Comparison of ENCODE assay signal across 31 mouse cellular contexts in the genomic region with DNA sequence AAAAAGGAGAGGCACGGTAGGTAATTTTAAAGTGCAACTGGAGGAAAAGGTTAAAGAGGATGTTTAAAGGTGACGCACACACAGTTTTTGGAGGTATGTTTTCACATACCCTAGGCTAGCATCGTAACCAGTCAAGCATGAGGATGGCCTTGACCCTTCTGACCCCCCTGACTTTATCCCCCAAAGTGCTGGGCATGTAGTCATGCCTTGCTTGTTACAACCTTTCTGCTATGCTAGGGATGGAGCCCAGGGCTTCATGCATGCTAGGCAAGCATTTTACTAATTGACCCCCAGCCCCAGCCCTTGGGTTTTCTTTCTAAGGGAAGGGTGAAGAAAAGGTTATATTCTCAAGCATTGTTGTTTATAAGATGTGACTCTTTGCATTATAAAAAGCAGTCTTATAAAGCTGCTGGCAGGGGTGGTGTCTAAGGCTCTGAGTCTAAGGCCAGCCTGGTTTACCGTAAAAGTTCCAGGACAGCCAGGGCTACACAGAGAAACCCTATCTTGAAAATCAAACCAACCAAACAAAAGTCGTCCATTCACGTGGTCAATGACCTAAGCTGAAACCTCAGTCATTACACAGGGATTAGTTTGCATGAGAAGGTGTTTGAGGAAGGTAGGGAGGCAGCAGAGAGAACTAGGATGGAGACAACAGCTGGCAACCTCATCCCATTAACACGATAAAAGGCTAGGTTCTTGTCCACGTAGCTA. TPM values are rescaled to one million over a fixed set of nuclear protein-coding genes. Genes with fewer than 3 reads are reported as not detected.
DNase-seq lines count a peak whose midpoint lies in the region; ATAC-seq and TF ChIP-seq lines count a peak whose summit lies in the region.
"Had no signal": no experiment of that assay in that cellular context is flagged by ENCODE, and none has a peak within 500 bp of the region (broad histone marks: within the 10 kb centered on the region; RNA-seq: fewer than 3 reads in every experiment).

No protein-coding gene starts in this region.

- no peak for TF ChIP-seq EP300 in liver, postnatal 0 days (IDR thresholded peaks at IDR 0.05; ENCODE audit: low read depth)

- H3K4me1 ChIP-seq in kidney, embryonic 16.5 days (ENCODE audit: insufficient read depth, low read length) = peaks cover 23% of the 10 kb centered on the region
- H3K4me1 ChIP-seq in liver, postnatal 0 days (ENCODE audit: insufficient read depth) = peaks cover 4% of the 10 kb centered on the region; the same call in 1 of the 2 replicates
- H3K4me1 ChIP-seq in lung, adult 2 months (ENCODE audit: control insufficient read depth, insufficient read depth, low read length) = peaks cover 3% of the 10 kb centered on the region; the same call in 1 of the 2 replicates
- H3K4me1 ChIP-seq: limb, embryonic 10.5 days; limb, embryonic 15.5 days had no signal

- H3K36me3 ChIP-seq in kidney, embryonic 16.5 days (ENCODE audit: insufficient read depth, low read length) = no peaks in the 10 kb centered on the region
- H3K36me3 ChIP-seq in liver, postnatal 0 days (replicated peaks; ENCODE audit: insufficient read depth, low read length) = no peaks in the 10 kb centered on the region
- H3K36me3 ChIP-seq: limb, embryonic 10.5 days; limb, embryonic 15.5 days; midbrain, embryonic 12.5 days; neural tube, embryonic 13.5 days had no signal

- TF ChIP-seq POLR2A in lung, adult 2 months (IDR thresholded peaks at IDR 0.05; ENCODE audit: borderline replicate concordance, extremely low read depth, low read depth, low read length) = no peak

- no peak overlapping the region for H3K4me3 ChIP-seq in kidney, embryonic 16.5 days (ENCODE audit: low read length)
- H3K4me3 ChIP-seq in liver, postnatal 0 days (ENCODE audit: low read depth, low read length) = no peak overlapping the region
- H3K4me3 ChIP-seq in lung, adult 2 months (replicated peaks; ENCODE audit: extremely low read depth, low read depth, low read length) = no peak overlapping the region
- H3K4me3 ChIP-seq: layer of hippocampus, adult 2 months; limb, embryonic 10.5 days; limb, embryonic 15.5 days; megakaryocyte, embryonic 14.5 days; midbrain, embryonic 12.5 days; myocyte; neural tube, embryonic 13.5 days had no signal

- ATAC-seq in kidney, embryonic 16.5 days (ENCODE audit: low FRiP score, low TSS enrichment) = 0 out of 2 replicates have a peak, but pooled peaks have one; percentile 14
- 0 out of 2 replicates have a peak, but pooled peaks have one; percentile 22 for ATAC-seq in liver, postnatal 0 days
- ATAC-seq: CD4-positive, CD25-positive, alpha-beta regulatory T cell, adult 4 months; forebrain, embryonic 14.5 days; inflammation-experienced regulatory T-cells, adult 6 months; lung, postnatal 0 days had no signal

- peak overlapping the region; percentile 74 for H3K27ac ChIP-seq in kidney, embryonic 16.5 days (ENCODE audit: low read length)
- H3K27ac ChIP-seq in liver, postnatal 0 days (ENCODE audit: low read depth) = no peak overlapping the region
- H3K27ac ChIP-seq: hindbrain, embryonic 14.5 days; layer of hippocampus, adult 2 months; limb, embryonic 10.5 days; limb, embryonic 15.5 days; midbrain, embryonic 12.5 days; neural tube, embryonic 13.5 days had no signal

- no peak for DNase-seq in kidney, adult 8-10 months
- DNase-seq in liver, postnatal 0 days = no peak
- DNase-seq in liver (no peak), R1 (ENCODE audit: low read depth, low spot score) (peak; percentile 93)
- peak; percentile 35 for DNase-seq in naive thymus-derived CD4-positive, alpha-beta T cell, adult 2 months (ENCODE audit: low read depth)
- DNase-seq in thymus, postnatal 14 days = no peak
- DNase-seq in lung, adult 2 months = no peak
- DNase-seq: adrenal gland, postnatal 14 days; cerebellum, adult 11 months; cerebellum, adult 9-10 months; gastrocnemius, postnatal 25 days; heart, adult 18-20 months; heart, postnatal 4 days; lung, postnatal 4 days; right cerebral cortex, postnatal 4 days; thymus, adult 18-20 months; thymus, postnatal 36 days had no signal

- TF ChIP-seq CTCF in liver, postnatal 0 days (IDR thresholded peaks at IDR 0.05; ENCODE audit: low read depth) = no peak
- no peak for TF ChIP-seq CTCF in lung, adult 2 months (IDR thresholded peaks at IDR 0.05; ENCODE audit: insufficient read depth, low read length)

- no peaks in the 10 kb centered on the region for H3K9me3 ChIP-seq in kidney, embryonic 16.5 days (ENCODE audit: low read length)
- H3K9me3 ChIP-seq in liver, postnatal 0 days (ENCODE audit: low read length) = no peaks in the 10 kb centered on the region
- H3K9me3 ChIP-seq: limb, embryonic 10.5 days; limb, embryonic 15.5 days; megakaryocyte, embryonic 14.5 days; midbrain, embryonic 12.5 days; neural tube, embryonic 13.5 days had no signal

- no peak overlapping the region for H3K4me2 ChIP-seq in kidney, embryonic 16.5 days (replicated peaks; ENCODE audit: low read depth, low read length)
- H3K4me2 ChIP-seq in liver, postnatal 0 days (ENCODE audit: low read depth, low read length) = no peak overlapping the region
- H3K4me2 ChIP-seq: heart, embryonic 11.5 days; hindbrain, embryonic 14.5 days; limb, embryonic 15.5 days; midbrain, embryonic 12.5 days; neural tube, embryonic 13.5 days had no signal

- H3K9ac ChIP-seq in kidney, embryonic 16.5 days (replicated peaks; ENCODE audit: low read length) = no peak overlapping the region
- no peak overlapping the region for H3K9ac ChIP-seq in liver, postnatal 0 days (replicated peaks)
- H3K9ac ChIP-seq: hindbrain, embryonic 14.5 days; limb, embryonic 15.5 days; midbrain, embryonic 12.5 days; neural tube, embryonic 13.5 days had no signal

- WGBS in kidney, embryonic 16.5 days = 39% methylated on average over 8 of the region's 8 CpGs
- WGBS in liver, postnatal 0 days (ENCODE audit: insufficient replicate concordance) = 64% methylated on average over 8 of the region's 8 CpGs
- WGBS in lung, adult 2 months = 77% methylated on average over 8 of the region's 8 CpGs

- no peaks in the 10 kb centered on the region for H3K27me3 ChIP-seq in kidney, embryonic 16.5 days (ENCODE audit: insufficient read depth, low read length)
- no peaks in the 10 kb centered on the region for H3K27me3 ChIP-seq in liver, postnatal 0 days (ENCODE audit: insufficient read depth, low read length)
- H3K27me3 ChIP-seq: limb, embryonic 15.5 days; midbrain, embryonic 12.5 days; neural tube, embryonic 13.5 days had no signal

RNA-seq across cellular contexts. Expression of a gene that starts 27.2 kb away (rescaled TPM):
- polyA plus RNA-seq in kidney, embryonic 16.5 days (2015; fragmentation: Nextera tagmentation; extraction: Ambion mirVana) = 37.8 and 38.4 TPM in 2 replicates
- polyA plus RNA-seq in liver, postnatal 0 days (2015; fragmentation: Nextera tagmentation; extraction: Ambion mirVana) = 7.8 and 8.0 TPM in 2 replicates
- 3.8 and 4.4 TPM in 2 replicates for polyA plus RNA-seq in lung, adult 2 months (2012; rRNA removed)

Comparison
In these comparisons a context has a peak if more than half of its experiments do, and no peak if none do; other contexts are left out.
1. DNase-seq: peak in R1 (single experiment) and naive thymus-derived CD4-positive, alpha-beta T cell, adult 2 months (single experiment); none in kidney, adult 8-10 months (0 of 2), liver, postnatal 0 days (single experiment), liver (single experiment), thymus, postnatal 14 days (single experiment) and lung, adult 2 months (single experiment).